Mouse (Mus musculus) embryonic fibroblast, embryonic 13.5 days (primary cell): ENCODE measurements at regions not wholly inside any gene's neighbourhood (a gene's known extent, or its start where the extent isn't known, plus 50 kb on each side); places are given as distances from the start of the nearest gene placed in this dataset.
A peak's percentile ranks its signal among the peaks of the same experiment; 100 is the strongest.
"Not testable (repeated sequence)": the region's sequence is repeated elsewhere in the genome, so short reads cannot be mapped to it uniquely, and the experiment has no call there.

ENCODE experiments used
- H3K27ac ChIP-seq: 2 replicates; pipeline ENCODE4 v1.5.1; 2012; ENCODE audit warnings: low read length, control low read depth, inconsistent platforms; ENCODE audit not compliant: insufficient read depth
- H3K4me1 ChIP-seq: 2 replicates; pipeline ENCODE4 v1.6.1; 2011; ENCODE audit warnings: low read length; ENCODE audit not compliant: control insufficient read depth, insufficient read depth
- H3K4me3 ChIP-seq: 2 replicates; pipeline ENCODE4 v1.5.1; 2011; ENCODE audit warnings: mild to moderate bottlenecking, control low read depth, low read length; ENCODE audit not compliant: insufficient read depth
- CTCF ChIP-seq: IDR thresholded peaks from 2 replicates; pipeline ENCODE4 v1.5.1; 2011; ENCODE audit warnings: mild to moderate bottlenecking, control low read depth, low read length, moderate library complexity, borderline replicate concordance; ENCODE audit not compliant: insufficient read depth
- POLR2A ChIP-seq: IDR thresholded peaks from 2 replicates; pipeline ENCODE4 v1.6.1; 2011; ENCODE audit warnings: low read depth, mild to moderate bottlenecking, control low read depth, low read length, moderate library complexity

GRCm38 (mm10) chr2:92806481-92807195 lies 108.3 kb upstream of the Syt13 start:
- Histone ChIP-seq H3K27ac (peak overlapping the region; percentile 77), H3K4me1 (no peaks in the 10 kb centered on the region), H3K4me3 (no peak overlapping the region)
- TF ChIP-seq POLR2A (no peak; the same call in 1 of the 2 replicates), CTCF (no peak)

GRCm38 (mm10) chr2:92807404-92807803 lies 107.5 kb upstream of the Syt13 start:
- no peaks in the 10 kb centered on the region for H3K4me1 ChIP-seq
- TF ChIP-seq CTCF (no peak), POLR2A (no peak)
- H3K4me3 ChIP-seq: no peak overlapping the region
- H3K27ac ChIP-seq: no peak overlapping the region

GRCm38 (mm10) chr2:92808121-92808520 lies 106.8 kb upstream of the Syt13 start:
- TF ChIP-seq POLR2A (no peak), CTCF (no peak)
- Histone ChIP-seq H3K4me3 (no peak overlapping the region), H3K27ac (no peak overlapping the region), H3K4me1 (no peaks in the 10 kb centered on the region)

GRCm38 (mm10) chr2:92809226-92809625 lies 105.7 kb upstream of the Syt13 start:
- TF ChIP-seq CTCF (no peak), POLR2A (no peak)
- H3K4me1 ChIP-seq: no peaks in the 10 kb centered on the region
- no peak overlapping the region for H3K4me3 ChIP-seq
- no peak overlapping the region for H3K27ac ChIP-seq

- Histone ChIP-seq H3K27ac (no peak overlapping the region), H3K4me1 (no peaks in the 10 kb centered on the region), H3K4me3 (no peak overlapping the region)
- TF ChIP-seq POLR2A (no peak), CTCF (no peak)
Observed at GRCm38 (mm10) chr2:92809681-92810323, 105.1 kb upstream of the Syt13 start.

GRCm38 (mm10) chr2:92810956-92811355 lies 103.9 kb upstream of the Syt13 start:
- H3K4me1 ChIP-seq, H3K27ac ChIP-seq, H3K4me3 ChIP-seq: not testable (repeated sequence)
- TF ChIP-seq CTCF: peak; percentile 52; the same call in 1 of the 2 replicates

GRCm38 (mm10) chr2:92813028-92813427 lies 101.9 kb upstream of the Syt13 start:
- Histone ChIP-seq H3K4me1 (no peaks in the 10 kb centered on the region), H3K4me3 (no peak overlapping the region), H3K27ac (no peak overlapping the region)
- TF ChIP-seq POLR2A (no peak), CTCF (no peak)

GRCm38 (mm10) chr2:92819586-92819985 lies 95.3 kb upstream of the Syt13 start:
- Histone ChIP-seq H3K4me3 (no peak overlapping the region), H3K27ac (no peak overlapping the region), H3K4me1 (no peaks in the 10 kb centered on the region)
- no peak for TF ChIP-seq POLR2A
- no peak for TF ChIP-seq CTCF

GRCm38 (mm10) chr2:92824325-92824724 lies 90.6 kb upstream of the Syt13 start:
- Histone ChIP-seq H3K4me3 (no peak overlapping the region), H3K27ac (no peak overlapping the region), H3K4me1 (no peaks in the 10 kb centered on the region)
- TF ChIP-seq POLR2A: no peak
- no peak for TF ChIP-seq CTCF

GRCm38 (mm10) chr2:92825395-92825794 lies 89.5 kb upstream of the Syt13 start:
- H3K4me3 ChIP-seq: no peak overlapping the region
- TF ChIP-seq CTCF (no peak), POLR2A (no peak)
- H3K27ac ChIP-seq: no peak overlapping the region
- no peaks in the 10 kb centered on the region for H3K4me1 ChIP-seq

- H3K4me1 ChIP-seq: no peaks in the 10 kb centered on the region
- no peak overlapping the region for H3K4me3 ChIP-seq
- TF ChIP-seq POLR2A (no peak), CTCF (no peak)
- H3K27ac ChIP-seq: no peak overlapping the region
Observed at GRCm38 (mm10) chr2:92830134-92830533, 84.8 kb upstream of the Syt13 start.
